Mouse (Mus musculus) frontal cortex, postnatal 36 days (tissue): ENCODE measurements around the gene Dnase2b.
A peak's percentile ranks its signal among the peaks of the same experiment; 100 is the strongest.

Experiments used
- DNase-seq, 2 experiments: peaks; one replicate each; pipeline ENCODE4 v3.0.0; 2022; ENCODE audit warnings: low spot score in 2 of 2

Gene Dnase2b

DNA sequence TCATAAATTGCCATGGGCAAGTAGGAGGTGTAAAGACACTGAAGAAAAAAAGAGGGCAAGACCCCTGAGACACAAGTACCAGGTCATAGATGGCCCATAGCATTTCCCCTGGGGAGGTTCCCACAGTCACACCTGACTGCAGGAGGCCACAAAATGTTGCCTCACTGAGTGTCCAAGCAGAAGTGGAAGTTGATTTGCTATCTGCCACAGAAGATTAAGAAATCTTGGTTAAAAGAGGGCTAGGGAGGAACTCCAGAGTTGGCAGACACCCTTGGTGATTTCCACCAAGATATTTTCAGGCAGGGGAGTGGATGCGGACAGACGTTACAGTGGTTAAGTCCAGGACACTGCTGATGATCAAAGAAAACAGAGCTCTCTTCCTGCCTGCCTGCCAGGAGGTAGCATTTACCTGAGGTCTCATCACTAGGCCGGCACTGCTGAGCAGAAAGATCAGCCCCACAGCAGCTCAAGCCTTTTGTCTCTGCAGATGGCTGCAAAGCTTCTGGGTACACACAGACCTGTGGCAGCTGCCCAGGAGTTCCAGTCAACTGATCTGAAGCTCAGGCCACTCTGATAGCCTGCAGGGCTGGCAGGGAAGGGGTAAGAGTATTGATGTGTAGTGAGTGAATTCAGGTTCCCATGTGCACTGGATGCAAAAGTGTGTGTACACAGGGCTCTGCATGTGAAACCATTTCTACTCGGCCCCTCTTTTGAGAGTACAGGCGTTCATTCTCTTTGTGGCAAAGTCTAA, 1.3 kb upstream of the Dnase2b start:
- no peak for DNase-seq

DNA sequence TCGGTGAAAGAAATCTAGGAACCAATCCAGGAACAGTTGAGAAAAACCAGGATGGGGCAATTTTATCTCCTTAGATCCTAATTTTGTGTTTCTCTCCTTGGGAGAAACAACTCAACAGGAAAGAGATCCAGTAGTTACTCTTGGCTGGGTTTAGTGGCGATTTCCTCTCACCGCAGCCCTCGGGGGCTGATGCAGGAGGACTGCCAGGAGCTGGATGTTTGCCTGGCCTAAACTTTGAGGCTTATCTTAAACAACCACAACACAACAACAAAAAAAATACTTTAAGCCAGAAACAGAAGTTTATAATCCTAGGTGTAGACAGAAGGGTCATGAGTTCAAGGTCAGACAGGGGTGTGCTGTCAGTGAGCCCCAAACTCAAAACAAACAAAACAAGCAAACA, 3.6 kb downstream of the Dnase2b start:
- no peak for DNase-seq

DNA sequence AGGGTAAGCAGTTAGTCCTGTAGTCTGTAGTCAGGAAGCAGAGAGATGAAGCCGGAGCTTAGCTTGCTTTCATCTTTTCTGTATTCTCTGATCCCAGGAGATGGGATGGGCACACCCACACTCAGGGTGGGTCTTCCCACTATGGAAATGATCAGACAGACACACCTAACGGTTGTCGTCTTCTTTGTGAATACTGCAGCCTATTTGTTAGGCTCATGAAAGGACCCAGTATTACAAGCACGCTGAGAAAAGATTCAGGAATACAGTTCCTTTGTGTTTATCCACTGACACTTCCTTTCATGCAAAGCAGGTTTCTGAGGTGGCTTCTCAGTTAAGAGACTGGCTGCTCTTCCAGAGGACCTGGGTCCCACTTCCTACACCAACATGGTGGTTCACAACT, 4.1 kb downstream of the Dnase2b start:
- DNase-seq: no peak

DNA sequence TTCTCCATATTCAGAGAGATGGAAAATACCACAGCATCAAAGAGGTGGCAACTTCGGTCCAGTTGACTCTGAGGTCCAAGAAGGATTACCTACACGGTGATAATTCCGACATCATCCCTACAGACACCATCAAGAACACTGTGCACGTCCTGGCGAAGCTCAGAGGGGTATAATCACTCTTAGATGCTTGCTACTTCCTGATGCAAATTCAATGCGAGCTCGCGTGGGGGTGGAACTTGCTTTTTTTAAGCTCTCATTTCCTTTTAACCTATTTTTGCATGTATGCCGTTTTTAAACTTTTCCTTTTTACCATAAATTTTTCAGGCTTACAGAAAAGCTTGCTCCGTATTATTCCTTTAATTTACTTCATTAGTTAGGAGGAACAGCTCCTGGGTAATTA, 5.1 kb downstream of the Dnase2b start:
- peak in 1 of 2 experiments; percentile 66 for DNase-seq

DNA sequence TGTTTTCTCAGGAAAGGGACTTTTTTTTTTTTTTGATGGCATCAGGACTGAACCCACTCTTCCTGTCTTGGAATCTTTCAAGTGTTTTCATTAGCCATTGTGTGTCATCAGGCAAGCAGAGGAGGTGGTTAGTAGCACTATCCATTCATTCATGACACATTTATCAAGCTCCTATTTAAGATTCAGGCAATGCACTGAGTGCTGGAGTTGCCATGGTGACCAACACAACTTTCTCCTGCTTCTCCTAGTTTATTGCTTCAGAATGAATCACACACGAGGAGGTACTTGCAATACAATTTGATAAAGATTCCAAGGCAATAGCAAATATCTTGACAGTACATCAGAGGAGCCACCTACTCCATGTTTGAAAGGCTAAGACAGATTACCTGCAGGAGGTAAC, 8.0 kb downstream of the Dnase2b start:
- peak; percentile 49 to 77 for DNase-seq

DNA sequence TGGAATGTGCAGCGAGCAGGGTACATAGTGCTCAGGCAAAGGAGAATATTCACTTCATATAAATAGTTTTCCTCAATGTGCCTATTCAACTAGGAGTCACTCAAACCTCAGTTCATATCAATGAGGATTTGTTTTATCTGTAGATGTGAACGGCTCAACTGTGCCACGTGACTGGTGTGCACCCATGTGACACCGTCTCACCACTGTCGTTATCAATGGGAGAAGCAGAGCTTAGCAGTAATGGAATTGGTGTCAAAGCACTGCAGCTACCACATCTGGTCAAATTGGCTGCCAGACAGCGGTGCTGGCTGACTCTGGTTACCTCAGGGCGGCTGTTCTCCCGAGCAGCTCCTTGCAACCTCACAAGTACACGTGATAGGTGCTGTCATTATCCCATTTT, 10.7 kb downstream of the Dnase2b start:
- no peak for DNase-seq

DNA sequence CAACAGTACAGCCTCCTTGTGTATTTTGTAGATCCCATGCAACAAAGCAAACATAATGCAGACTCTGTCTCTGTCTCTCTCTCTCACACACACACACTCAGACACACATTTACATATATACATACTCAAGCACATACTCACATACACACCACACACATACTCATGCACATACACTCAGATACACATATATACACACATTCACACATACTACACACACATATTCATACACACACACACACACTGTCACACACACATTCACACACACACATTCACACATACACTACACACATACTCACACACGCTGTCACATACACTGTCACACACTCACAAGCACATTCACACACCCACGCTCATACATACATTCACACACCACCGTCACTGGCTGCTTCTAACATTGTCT, 12.9 kb downstream of the Dnase2b start:
- no peak for DNase-seq

DNA sequence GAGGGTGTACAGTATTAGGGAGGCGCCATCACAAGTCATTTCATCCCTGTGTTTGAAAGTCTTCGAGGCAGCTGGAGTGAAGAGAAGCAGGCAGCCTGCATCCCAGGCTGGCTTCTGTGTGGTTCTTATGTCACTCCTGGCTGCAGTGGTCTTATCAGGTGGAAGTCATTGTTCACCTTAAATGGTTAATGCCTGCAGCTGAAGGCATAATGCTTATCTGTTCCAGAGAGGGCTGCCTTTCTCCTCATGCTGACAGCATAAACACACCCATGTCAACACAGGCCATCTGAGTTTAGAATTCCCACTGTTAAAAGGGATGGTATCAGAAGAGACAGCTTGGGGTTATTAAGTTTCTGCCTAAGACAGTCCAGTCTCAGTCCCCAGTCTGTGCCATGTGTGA, 14.2 kb downstream of the Dnase2b start:
- no peak for DNase-seq

DNA sequence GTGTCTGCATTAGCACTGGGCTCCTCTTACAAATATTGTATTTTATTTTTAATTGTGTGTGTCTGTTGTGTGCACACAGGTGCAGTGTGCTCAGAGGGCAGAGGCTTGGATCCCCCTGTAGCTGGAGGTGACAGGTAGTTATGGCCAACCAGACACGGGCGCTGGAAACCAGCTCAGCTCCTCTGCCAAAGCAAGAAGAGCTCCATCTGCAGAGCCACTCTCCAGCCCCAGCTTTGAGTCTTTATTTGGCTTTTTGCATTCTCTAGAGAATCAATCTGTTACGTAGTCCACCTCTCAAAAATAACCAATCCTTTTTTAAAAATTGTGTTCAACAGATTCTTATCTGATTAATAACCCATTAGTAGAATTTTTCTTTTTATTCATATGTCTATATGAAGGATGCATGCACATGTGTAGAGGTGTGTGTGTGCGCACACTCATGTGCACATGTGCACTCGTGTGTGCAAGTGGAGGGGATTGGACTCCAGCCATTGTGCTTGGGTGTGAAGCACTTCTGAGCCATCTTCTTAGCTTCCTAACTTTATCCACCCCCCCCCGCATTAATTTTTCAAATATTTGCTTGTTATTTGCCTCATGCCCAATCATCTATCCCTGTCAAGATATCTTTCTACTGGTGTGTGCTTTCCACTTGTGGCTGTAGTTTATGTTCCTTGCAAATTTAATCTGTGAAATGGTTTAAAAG, 16.0 kb downstream of the Dnase2b start:
- DNase-seq: no peak

DNA sequence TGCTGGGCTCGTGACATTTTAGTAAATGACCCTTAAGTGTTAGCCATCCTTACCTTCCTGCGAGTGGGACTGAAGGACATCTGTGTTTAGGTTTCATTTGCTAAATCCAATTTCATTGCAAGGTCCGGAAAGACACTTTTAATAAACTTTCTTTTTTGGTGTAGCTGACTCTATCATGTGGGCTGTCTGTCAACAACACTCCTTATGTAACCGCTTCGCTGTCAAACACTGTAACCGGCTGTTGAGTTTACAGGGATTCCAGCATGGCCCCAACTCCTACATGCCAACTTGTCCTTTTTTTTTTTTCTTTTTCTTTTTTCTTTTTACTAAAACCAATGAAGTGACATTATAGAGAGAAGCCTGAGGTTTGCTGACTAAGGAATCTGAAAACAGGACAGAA, 17.0 kb downstream of the Dnase2b start:
- peak in 1 of 2 experiments; percentile 63 for DNase-seq

DNA sequence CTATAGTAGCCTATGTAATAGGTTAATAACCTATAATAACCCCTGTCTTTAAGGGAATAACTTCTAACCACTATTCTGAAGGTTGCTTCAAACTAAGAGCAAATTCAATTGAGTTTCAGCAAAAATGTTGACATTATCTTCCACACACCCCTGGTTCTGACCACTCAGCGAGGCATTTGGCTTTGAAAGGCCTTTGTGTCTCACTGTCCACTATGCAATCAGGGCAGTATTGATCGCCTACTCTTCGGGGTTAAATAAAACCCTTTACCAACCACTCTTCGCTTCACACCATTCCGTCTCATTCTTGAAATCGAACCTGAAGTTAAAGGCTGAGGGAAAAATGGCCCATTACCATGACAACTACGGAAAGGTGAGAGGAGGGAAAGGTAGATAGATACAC, 18.5 kb downstream of the Dnase2b start:
- no peak for DNase-seq

DNA sequence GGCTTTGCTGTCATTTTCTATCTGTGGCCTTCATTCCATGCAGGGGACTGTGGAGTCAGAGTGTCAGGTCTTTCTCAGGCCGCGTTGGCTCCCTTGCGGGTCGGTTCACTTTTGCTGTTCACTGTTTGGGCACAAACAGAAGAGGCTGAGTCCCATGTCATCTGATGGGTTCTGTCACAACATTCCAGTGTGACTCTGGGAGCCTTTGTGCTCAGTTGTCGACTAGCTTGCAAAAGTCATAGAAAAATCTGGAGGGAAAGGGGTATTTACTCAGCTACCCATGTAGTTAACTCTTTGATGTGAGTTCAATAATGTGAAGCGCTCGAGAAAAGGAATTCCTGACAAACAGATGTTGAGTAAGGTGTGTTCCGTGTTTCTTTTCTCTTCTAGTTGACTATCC, 19.0 kb downstream of the Dnase2b start:
- DNase-seq: no peak

DNA sequence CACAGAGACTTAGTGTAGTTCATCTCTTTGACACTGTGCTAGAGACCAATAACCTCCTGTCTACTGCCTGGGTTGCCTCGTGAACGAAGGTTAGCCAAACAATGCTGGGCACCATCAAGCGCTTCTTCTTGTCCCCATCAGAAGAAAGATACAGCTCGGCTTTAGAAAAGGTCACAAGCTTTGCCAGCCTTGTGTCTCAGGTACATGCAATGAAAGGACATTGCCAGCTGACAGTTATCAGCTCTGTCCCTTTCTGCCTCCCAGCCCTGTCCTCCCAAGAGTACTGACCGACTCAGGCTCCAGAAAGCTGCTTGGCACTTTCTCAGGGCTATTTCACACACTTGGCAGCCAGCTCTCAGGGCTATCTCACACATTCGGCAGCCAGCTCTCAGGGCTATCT, 20.0 kb downstream of the Dnase2b start:
- DNase-seq: no peak

DNA sequence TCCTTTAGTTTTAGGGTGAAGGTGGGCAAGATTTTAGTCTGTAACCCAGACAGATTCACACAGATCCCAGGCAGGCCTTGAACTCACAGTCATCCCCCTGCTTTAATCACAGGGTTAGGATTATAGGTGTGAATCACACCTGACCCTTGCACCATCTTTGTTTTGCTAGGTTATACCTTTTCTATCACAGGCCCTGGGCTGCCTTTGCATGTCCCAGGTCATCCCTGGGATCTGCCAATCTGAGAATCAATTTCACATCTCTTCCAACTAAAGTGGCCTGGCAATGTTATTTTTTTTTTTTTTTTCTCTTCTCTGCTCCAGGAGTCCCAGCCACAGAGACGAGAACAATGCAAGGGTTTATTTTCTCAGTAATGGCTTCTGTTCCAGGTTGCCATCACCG, 23.8 kb downstream of the Dnase2b start:
- no peak for DNase-seq

DNA sequence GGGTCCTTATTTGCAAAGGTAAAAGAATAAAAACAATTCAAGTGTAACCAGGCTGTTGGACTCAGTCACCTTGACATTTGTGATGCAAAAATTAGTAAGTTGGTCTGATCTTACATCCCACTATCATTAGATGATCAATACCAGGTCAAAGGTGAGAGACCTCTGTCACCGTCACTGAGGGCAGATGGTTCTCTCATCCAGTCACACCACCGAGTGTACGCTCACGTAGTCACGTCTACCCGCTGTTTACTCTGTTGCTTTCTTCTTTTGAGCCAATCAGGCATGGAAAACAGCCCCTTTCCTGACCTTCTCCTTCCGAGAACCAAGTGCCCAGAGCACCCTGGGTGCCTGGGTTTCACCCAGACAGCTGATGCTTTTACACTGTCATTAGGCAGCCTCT, 24.2 kb downstream of the Dnase2b start:
- DNase-seq: no peak

DNA sequence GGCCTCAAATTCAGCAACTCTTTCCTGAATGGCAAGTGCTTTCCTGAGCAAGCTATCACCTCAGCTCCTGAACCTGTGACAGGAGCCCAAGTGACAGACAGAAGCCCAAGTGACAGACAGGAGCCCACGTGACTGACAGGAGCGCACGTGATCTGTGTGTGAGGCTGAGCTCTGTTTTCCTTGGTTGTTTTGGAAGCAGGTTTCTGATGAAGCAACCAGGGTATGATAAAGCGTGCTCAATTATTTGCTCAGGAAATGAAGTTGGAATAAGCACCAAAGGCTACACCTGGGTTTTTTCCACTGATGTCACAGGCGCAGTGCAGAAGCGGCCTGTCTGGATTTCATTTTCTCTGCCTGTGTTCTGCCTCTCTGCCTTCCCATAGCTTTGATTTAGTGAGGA, 25.9 kb downstream of the Dnase2b start:
- no peak for DNase-seq

DNA sequence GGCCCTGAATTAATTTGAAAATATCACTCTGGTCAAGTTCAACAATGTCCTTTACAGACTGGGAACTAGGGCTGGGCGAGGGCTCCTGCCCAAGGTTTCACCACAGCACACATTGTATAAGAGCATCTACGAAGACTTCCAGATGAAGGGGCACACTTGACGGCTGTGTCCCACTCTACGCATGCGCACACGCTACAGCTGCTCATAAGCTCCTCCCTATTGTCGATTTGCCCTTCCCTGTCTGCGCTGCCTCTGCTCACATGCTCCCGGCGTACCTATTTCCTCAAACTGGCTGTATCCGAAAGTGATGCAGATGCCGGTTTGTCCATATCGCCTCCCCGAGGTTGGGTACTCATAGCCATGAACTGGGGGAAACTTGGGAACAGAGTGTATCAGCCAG, 28.8 kb downstream of the Dnase2b start:
- no peak for DNase-seq

DNA sequence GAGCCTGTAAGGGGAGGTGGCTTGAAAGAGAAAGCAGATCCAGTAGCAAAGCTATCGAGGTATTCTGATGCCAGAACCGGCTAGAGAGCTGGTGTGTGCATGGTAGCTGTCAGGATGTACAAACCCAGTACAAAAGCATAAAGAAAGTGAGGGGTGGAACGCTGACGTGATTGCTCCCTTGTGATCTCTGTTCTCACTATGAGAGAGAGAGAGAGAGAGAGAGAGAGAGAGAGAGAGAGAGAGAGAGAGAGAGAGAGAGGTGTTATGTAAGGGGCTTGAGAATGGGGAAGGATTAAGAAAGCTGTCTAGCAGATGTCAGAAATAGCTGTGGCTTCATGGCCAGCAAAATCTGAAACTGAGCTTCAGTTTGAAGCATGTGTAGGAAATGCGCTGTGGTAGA, 31.5 kb downstream of the Dnase2b start:
- DNase-seq: peak; percentile 17 to 29

DNA sequence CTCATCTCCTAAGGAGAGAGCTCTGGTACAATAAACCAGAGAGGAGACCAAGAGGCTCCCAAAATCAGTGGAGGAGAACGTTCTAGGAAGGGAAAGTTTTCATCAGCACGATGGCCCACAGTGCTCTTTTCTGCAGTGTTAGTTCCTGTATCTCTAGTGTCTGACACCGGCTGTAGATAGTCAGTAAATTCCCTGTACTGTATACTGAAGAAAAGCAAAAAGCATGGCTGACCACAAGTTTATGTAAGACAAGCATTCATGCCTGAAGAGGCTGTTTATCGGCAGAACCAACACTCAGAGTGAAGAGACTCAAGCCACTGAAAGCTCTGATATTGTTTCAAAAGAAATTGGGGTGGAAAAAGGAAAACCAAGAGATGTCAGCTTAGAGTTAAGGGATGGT, 31.9 kb downstream of the Dnase2b start:
- DNase-seq: no peak

DNA sequence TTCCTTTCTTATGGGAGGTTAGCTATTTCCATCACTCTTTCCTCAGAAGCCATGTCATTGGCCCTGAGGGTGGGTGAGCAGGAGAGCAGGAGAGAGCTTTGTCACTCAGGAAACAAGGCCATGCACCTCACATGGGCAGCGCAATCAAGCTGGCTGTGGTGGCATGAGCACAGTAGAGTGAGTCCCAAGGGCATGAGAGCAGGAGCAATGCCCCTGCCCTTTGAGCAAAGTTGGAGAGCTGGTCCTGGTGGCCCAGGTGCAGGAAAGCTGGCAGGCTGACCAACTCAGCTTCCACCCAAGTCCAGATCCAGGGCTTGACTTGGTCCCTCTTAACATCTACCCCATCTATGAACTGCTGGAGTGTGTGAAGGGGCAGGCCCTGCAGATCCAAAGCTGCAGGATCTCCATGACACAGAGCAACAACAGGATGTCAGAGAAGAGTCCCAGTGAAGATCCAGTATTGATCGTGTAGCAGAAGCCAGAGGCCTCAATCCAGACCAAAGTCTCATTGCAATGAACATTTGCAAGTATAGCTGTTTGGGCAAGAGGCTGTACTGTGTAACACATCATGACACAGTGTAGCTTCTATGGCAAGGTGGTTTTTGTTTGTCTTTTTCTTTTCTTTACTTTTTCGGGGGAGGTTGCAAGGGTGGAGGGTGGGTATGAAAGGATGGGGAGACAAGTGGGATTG, 35.2 kb downstream of the Dnase2b start:
- DNase-seq: no peak

DNA sequence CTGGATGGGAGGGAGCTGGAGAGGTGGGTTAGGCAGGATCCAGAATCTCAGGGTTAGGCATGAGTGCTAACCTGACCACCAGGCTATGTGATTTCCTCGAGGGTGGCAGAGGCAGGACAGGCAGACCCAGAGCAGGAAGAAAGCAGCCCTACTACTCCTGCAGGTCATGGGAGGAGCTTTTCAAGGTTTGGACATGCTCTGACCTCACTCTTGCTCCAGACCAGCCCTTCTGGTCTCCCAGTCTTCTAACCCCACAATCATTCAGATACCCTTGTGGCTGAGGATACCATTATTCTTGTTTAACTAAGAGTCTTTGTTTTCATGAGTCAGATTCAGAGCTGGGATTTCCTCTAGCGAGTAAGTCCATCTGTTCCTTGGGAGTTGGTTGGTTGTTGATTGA, 37.8 kb downstream of the Dnase2b start:
- no peak for DNase-seq

DNA sequence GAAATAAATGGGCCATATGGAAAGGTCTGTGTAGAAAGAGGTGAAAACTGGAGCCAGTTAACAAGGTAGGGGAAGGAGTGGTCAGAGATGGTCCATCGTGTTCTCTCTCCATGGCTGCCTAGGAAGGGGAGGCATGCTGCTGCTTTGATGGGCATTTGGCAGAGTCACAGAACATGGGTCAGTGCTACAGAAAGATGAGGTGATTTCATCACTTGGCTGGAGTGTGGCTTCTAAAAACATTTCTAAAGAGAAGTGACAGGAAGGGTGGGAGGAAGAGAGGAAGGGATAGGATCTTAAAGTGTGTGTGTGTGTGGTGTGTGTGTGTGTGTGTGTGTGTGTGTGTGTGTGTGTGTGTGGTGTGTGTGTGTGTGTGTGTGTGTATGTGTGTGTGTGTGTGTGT, 44.1 kb downstream of the Dnase2b start:
- no peak for DNase-seq

DNA sequence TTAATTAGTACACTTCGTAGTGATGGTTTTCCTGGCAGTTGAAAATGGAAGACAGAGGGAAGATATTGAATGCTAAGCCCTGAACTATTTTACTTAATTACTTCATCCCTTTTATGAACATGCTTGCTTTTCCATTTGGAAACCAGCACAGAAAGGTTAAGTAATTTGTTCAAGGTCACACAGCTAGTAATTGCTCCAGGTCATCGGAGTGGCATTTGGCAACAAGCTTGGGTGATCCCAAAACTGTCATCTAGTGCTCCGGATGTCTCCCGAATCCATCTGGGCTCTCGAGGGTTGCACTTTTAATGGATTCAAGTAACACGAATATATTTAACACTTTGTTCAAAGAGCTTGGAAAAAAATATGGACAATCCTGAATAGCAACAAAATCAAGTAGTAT, 44.5 kb downstream of the Dnase2b start:
- DNase-seq: no peak
